ENCODE assay signal across 9 mouse cellular contexts in the genomic region with DNA sequence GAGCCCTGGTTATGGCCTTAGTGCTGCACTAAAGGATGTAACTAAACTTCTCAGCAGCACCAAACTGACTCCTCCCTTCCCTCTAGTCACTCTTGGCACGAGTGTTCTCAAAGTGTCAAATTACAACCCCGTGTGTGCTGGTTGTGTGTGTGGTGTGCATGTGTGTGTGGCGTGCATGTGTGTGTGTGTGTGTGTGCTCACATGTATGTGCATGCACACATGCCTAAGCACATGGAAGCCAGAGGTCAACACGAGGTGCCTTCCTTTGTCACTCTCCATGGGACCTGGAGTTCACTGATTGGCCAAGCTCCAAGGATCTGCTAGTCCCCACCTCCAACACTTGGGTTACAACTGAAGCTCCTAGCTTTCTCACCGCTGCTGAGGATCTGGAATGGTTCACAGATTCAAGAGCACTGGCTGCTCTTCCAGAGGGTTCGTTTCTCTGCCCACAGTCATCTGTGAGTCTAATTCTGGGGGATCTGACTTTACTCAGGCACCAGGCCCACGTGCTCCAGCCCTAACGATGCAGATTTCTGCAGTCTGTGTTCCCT.
DNase-seq lines count a peak whose midpoint lies in the region; ATAC-seq and TF ChIP-seq lines count a peak whose summit lies in the region.
"Had no signal": no experiment of that assay in that cellular context is flagged by ENCODE, and none has a peak within 500 bp of the region (broad histone marks: within the 10 kb centered on the region; RNA-seq: fewer than 3 reads in every experiment).

No protein-coding gene starts in this region.

- ATAC-seq in intestine, embryonic 14.5 days (replicated peaks; ENCODE audit: low FRiP score, low TSS enrichment, low read depth): peak; percentile 61
- ATAC-seq in intestine, postnatal 0 days: no peak
- ATAC-seq in forebrain, embryonic 15.5 days (replicated peaks): no peak; the same call in 1 of the 2 replicates
- no peak for ATAC-seq in monocyte, adult 5-6 weeks (replicated peaks; ENCODE audit: insufficient number of reproducible peaks, low FRiP score, low TSS enrichment, poor library complexity, severe bottlenecking)

- H3K9ac ChIP-seq in intestine, embryonic 14.5 days (ENCODE audit: low read length): no peak overlapping the region
- no peak overlapping the region for H3K9ac ChIP-seq in intestine, postnatal 0 days (ENCODE audit: low read depth, low read length)
- H3K9ac ChIP-seq in forebrain, embryonic 15.5 days (replicated peaks): no peak overlapping the region
- H3K9ac ChIP-seq: hindbrain, embryonic 15.5 days had no signal

- H3K36me3 ChIP-seq in intestine, embryonic 14.5 days (ENCODE audit: control insufficient read depth, insufficient read depth, low read length): peaks cover 8% of the 10 kb centered on the region; the same call in 1 of the 2 replicates
- peaks cover 8% of the 10 kb centered on the region; the same call in 1 of the 2 replicates for H3K36me3 ChIP-seq in intestine, postnatal 0 days (ENCODE audit: control insufficient read depth, insufficient read depth)
- no peaks in the 10 kb centered on the region for H3K36me3 ChIP-seq in forebrain, embryonic 15.5 days
- H3K36me3 ChIP-seq: hindbrain, embryonic 15.5 days had no signal

- H3K4me2 ChIP-seq in intestine, embryonic 14.5 days (ENCODE audit: low read length): no peak overlapping the region
- H3K4me2 ChIP-seq in intestine, postnatal 0 days (replicated peaks; ENCODE audit: low read depth): no peak overlapping the region
- no peak overlapping the region for H3K4me2 ChIP-seq in forebrain, embryonic 15.5 days (replicated peaks)
- H3K4me2 ChIP-seq: hindbrain, embryonic 15.5 days had no signal

- H3K9me3 ChIP-seq in intestine, embryonic 14.5 days (ENCODE audit: control insufficient read depth, low read length): no peaks in the 10 kb centered on the region
- H3K9me3 ChIP-seq in intestine, postnatal 0 days (ENCODE audit: control insufficient read depth): no peaks in the 10 kb centered on the region
- H3K9me3 ChIP-seq in forebrain, embryonic 15.5 days: no peaks in the 10 kb centered on the region
- H3K9me3 ChIP-seq: hindbrain, embryonic 15.5 days had no signal

- TF ChIP-seq CTCF in intestine, postnatal 0 days (IDR thresholded peaks at IDR 0.05; ENCODE audit: low read depth): no peak

- WGBS in intestine, embryonic 14.5 days: 18% methylated on average over 8 of the region's 8 CpGs
- 29% methylated on average over 8 of the region's 8 CpGs for WGBS in intestine, postnatal 0 days
- 28% methylated on average over 8 of the region's 8 CpGs for WGBS in forebrain, embryonic 15.5 days

- no peaks in the 10 kb centered on the region for H3K27me3 ChIP-seq in intestine, embryonic 14.5 days (replicated peaks; ENCODE audit: control insufficient read depth, insufficient read depth, low read length)
- H3K27me3 ChIP-seq in intestine, postnatal 0 days (replicated peaks; ENCODE audit: control insufficient read depth, insufficient read depth, low read length): no peaks in the 10 kb centered on the region
- no peaks in the 10 kb centered on the region for H3K27me3 ChIP-seq in forebrain, embryonic 15.5 days
- H3K27me3 ChIP-seq: hindbrain, embryonic 15.5 days had no signal

- H3K27ac ChIP-seq in intestine, embryonic 14.5 days (ENCODE audit: low read depth): peak overlapping the region; percentile 64; the same call in 1 of the 2 replicates
- no peak overlapping the region for H3K27ac ChIP-seq in intestine, postnatal 0 days (ENCODE audit: low read depth, low read length)
- H3K27ac ChIP-seq in forebrain, embryonic 15.5 days (replicated peaks): peak overlapping the region; percentile 45; the same call in 1 of the 2 replicates
- H3K27ac ChIP-seq: hindbrain, embryonic 15.5 days had no signal

- H3K4me1 ChIP-seq in intestine, embryonic 14.5 days (replicated peaks; ENCODE audit: control insufficient read depth, insufficient read depth, low read length): peaks cover 13% of the 10 kb centered on the region; the same call in 1 of the 2 replicates
- no peaks in the 10 kb centered on the region for H3K4me1 ChIP-seq in intestine, postnatal 0 days (replicated peaks; ENCODE audit: control insufficient read depth, insufficient read depth, low read length)
- H3K4me1 ChIP-seq in forebrain, embryonic 15.5 days: peaks cover 47% of the 10 kb centered on the region

- no peak overlapping the region for H3K4me3 ChIP-seq in intestine, embryonic 14.5 days (ENCODE audit: low read depth, low read length)
- H3K4me3 ChIP-seq in intestine, postnatal 0 days (ENCODE audit: low read depth, low read length): no peak overlapping the region
- H3K4me3 ChIP-seq in forebrain, embryonic 15.5 days: no peak overlapping the region
- H3K4me3 ChIP-seq: hindbrain, embryonic 15.5 days had no signal

- DNase-seq in intestine, embryonic 14.5 days (ENCODE audit: low spot score): peak; percentile 73
- DNase-seq in brain, adult 2 months (ENCODE audit: low read depth, low spot score): peak; percentile 84
- peak; percentile 48 to 71 for DNase-seq in left cerebral cortex, adult 18-20 months (ENCODE audit: low spot score in 2 of 2)
- no peak for DNase-seq in T-cell, adult 2 months (ENCODE audit: low spot score)
- DNase-seq in thymus, postnatal 0 days (ENCODE audit: low spot score): no peak

Comparison
In these comparisons a context has a peak if more than half of its experiments do, and no peak if none do; other contexts are left out.
1. DNase-seq: peak in intestine, embryonic 14.5 days (single experiment), brain, adult 2 months (single experiment) and left cerebral cortex, adult 18-20 months (2 of 2); none in T-cell, adult 2 months (single experiment) and thymus, postnatal 0 days (single experiment).